In the genomic region with DNA sequence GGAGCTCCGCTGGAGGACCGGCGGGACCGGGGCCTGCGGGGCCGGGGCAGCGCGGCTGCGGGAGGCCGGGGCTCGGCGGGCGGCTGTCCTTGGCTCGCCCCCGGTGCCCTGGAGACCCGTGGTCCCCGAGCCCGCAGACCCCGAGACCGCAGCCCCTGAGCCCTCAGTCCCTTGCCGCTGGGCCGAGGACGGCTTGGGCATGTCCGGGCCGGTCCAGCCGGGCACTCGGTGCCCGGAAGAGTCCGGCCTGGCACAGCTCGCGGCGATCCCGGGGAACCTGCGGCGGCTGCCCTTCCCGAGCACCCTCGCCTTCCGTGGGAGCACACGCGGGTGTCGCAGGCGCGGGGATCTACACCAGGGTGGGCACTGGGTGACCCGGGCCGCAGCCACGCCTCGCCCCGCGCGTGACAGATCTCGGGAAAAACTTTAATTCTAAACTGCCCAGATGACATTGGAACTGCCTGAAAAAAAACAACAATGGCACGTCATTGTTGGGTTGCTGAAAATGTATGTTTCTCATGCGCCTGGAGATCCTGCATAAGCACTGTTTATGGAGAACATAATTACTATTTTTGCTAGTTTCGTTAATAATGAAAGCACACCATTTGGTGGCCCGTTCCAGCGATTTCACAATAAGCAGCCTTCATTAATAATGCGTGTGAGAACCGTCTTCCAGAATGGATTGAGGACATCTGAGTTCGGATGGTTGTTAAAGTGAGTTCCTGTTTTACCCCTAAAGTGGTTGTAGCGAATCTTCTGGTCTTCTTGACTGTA, we compare ENCODE assay signal across 8 mouse cellular contexts. TPM values are rescaled to one million over a fixed set of nuclear protein-coding genes. Genes with fewer than 3 reads are reported as not detected.
DNase-seq lines count a peak whose midpoint lies in the region; ATAC-seq lines count a peak whose summit lies in the region.

No protein-coding gene starts in this region.

- no peaks in the 10 kb centered on the region for H3K36me3 ChIP-seq in embryonic facial prominence, embryonic 15.5 days
- no peaks in the 10 kb centered on the region for H3K36me3 ChIP-seq in hindbrain, embryonic 12.5 days
- H3K36me3 ChIP-seq in liver, embryonic 12.5 days = no peaks in the 10 kb centered on the region
- H3K36me3 ChIP-seq in neural tube, embryonic 12.5 days = no peaks in the 10 kb centered on the region

- peak overlapping the region; percentile 84 for H3K9ac ChIP-seq in embryonic facial prominence, embryonic 15.5 days
- H3K9ac ChIP-seq in hindbrain, embryonic 12.5 days = peak overlapping the region; percentile 89
- H3K9ac ChIP-seq in liver, embryonic 12.5 days = peak overlapping the region; percentile 95
- peak overlapping the region; percentile 82 for H3K9ac ChIP-seq in neural tube, embryonic 12.5 days

- peak; percentile 36 for DNase-seq in kidney, adult 9 months
- no peak for DNase-seq in kidney, adult 11 months
- DNase-seq in adrenal gland, adult 8-10 months = peak; percentile 20
- DNase-seq in layer of hippocampus, postnatal 25 days (ENCODE audit: extremely low spot score in 1 of 2, low spot score in 1 of 2) = no peak

- 2% methylated on average over 53 of the region's 60 CpGs for WGBS in embryonic facial prominence, embryonic 15.5 days
- under 1% methylated on average over 48 of the region's 60 CpGs for WGBS in hindbrain, embryonic 12.5 days
- WGBS in liver, embryonic 12.5 days (ENCODE audit: insufficient replicate concordance) = under 1% methylated on average over 54 of the region's 60 CpGs
- under 1% methylated on average over 58 of the region's 60 CpGs for WGBS in neural tube, embryonic 12.5 days

- H3K27ac ChIP-seq in embryonic facial prominence, embryonic 15.5 days (replicated peaks) = peak overlapping the region; percentile 82
- H3K27ac ChIP-seq in hindbrain, embryonic 12.5 days = no peak overlapping the region
- peak overlapping the region; percentile 61 for H3K27ac ChIP-seq in liver, embryonic 12.5 days
- no peak overlapping the region for H3K27ac ChIP-seq in neural tube, embryonic 12.5 days

- H3K4me1 ChIP-seq in embryonic facial prominence, embryonic 15.5 days = peaks cover 13% of the 10 kb centered on the region
- 0 out of 2 replicates have a peak, but pooled peaks cover 5% of the 10 kb centered on the region for H3K4me1 ChIP-seq in hindbrain, embryonic 12.5 days
- peaks cover 22% of the 10 kb centered on the region for H3K4me1 ChIP-seq in liver, embryonic 12.5 days
- H3K4me1 ChIP-seq in neural tube, embryonic 12.5 days = peaks cover 9% of the 10 kb centered on the region; the same call in 1 of the 2 replicates

- ATAC-seq in embryonic facial prominence, embryonic 15.5 days (ENCODE audit: insufficient number of reproducible peaks, low FRiP score, low TSS enrichment, low read depth) = peak; percentile 54
- ATAC-seq in hindbrain, embryonic 12.5 days (ENCODE audit: low FRiP score) = peak; percentile 48; the same call in 1 of the 2 replicates
- ATAC-seq in liver, embryonic 12.5 days = peak; percentile 62
- ATAC-seq in neural tube, embryonic 12.5 days (ENCODE audit: low FRiP score, low read depth) = peak; percentile 65

- peak overlapping the region; percentile 79 for H3K4me3 ChIP-seq in embryonic facial prominence, embryonic 15.5 days (replicated peaks)
- peak overlapping the region; percentile 92 for H3K4me3 ChIP-seq in hindbrain, embryonic 12.5 days
- H3K4me3 ChIP-seq in liver, embryonic 12.5 days = peak overlapping the region; percentile 92
- peak overlapping the region; percentile 87 for H3K4me3 ChIP-seq in neural tube, embryonic 12.5 days

- 0 out of 2 replicates have a peak, but pooled peaks cover 2% of the 10 kb centered on the region for H3K27me3 ChIP-seq in embryonic facial prominence, embryonic 15.5 days
- H3K27me3 ChIP-seq in hindbrain, embryonic 12.5 days = no peaks in the 10 kb centered on the region
- H3K27me3 ChIP-seq in liver, embryonic 12.5 days (replicated peaks) = no peaks in the 10 kb centered on the region; the same call in 1 of the 2 replicates
- H3K27me3 ChIP-seq in neural tube, embryonic 12.5 days (replicated peaks) = no peaks in the 10 kb centered on the region; the same call in 1 of the 2 replicates

- H3K9me3 ChIP-seq in embryonic facial prominence, embryonic 15.5 days (replicated peaks) = no peaks in the 10 kb centered on the region
- no peaks in the 10 kb centered on the region for H3K9me3 ChIP-seq in hindbrain, embryonic 12.5 days (replicated peaks)
- no peaks in the 10 kb centered on the region for H3K9me3 ChIP-seq in liver, embryonic 12.5 days (replicated peaks)
- H3K9me3 ChIP-seq in neural tube, embryonic 12.5 days = no peaks in the 10 kb centered on the region

- peak overlapping the region; percentile 71 for H3K4me2 ChIP-seq in embryonic facial prominence, embryonic 15.5 days (replicated peaks)
- H3K4me2 ChIP-seq in hindbrain, embryonic 12.5 days (replicated peaks) = peak overlapping the region; percentile 88
- peak overlapping the region; percentile 89 for H3K4me2 ChIP-seq in liver, embryonic 12.5 days
- peak overlapping the region; percentile 95 for H3K4me2 ChIP-seq in neural tube, embryonic 12.5 days (replicated peaks)

RNA-seq across cellular contexts. Expression of a gene that starts 0.6 kb away (rescaled TPM):
- 10 to 100 TPM; 30.6 to 46.2 (median 35.6) TPM for total RNA-seq in adrenal gland, adult 8-10 months (2022)
- polyA plus RNA-seq in embryonic facial prominence, embryonic 15.5 days (2015; fragmentation: Nextera tagmentation; extraction: Ambion mirVana) = 21.0 and 23.9 TPM in 2 replicates
- 9.4 and 11.0 TPM in 2 replicates for polyA plus RNA-seq in hindbrain, embryonic 12.5 days (2016; fragmentation: Nextera tagmentation; extraction: Ambion mirVana)
- 9.0 and 9.4 TPM in 2 replicates for polyA plus RNA-seq in liver, embryonic 12.5 days (2016; fragmentation: Nextera tagmentation; extraction: Ambion mirVana)
- polyA plus RNA-seq in neural tube, embryonic 12.5 days (2016; fragmentation: Nextera tagmentation; extraction: Ambion mirVana) = 5.8 and 6.8 TPM in 2 replicates
- 10 to 100 TPM; 12.2 to 12.4 TPM for total RNA-seq in layer of hippocampus, postnatal 25 days (2021)

Comparison
In these comparisons a context has a peak if more than half of its experiments do, and no peak if none do; other contexts are left out.
1. DNase-seq: peak in kidney, adult 9 months (single experiment) and adrenal gland, adult 8-10 months (single experiment); none in kidney, adult 11 months (single experiment) and layer of hippocampus, postnatal 25 days (0 of 2).
2. H3K27ac ChIP-seq: peak in embryonic facial prominence, embryonic 15.5 days (single experiment) and liver, embryonic 12.5 days (single experiment); none in hindbrain, embryonic 12.5 days (single experiment) and neural tube, embryonic 12.5 days (single experiment).
3. Peak in every context shown above with its lines, with median percentiles within 50 percentile points of each other: ATAC-seq, H3K4me2 ChIP-seq, H3K4me3 ChIP-seq and H3K9ac ChIP-seq.